Mouse (Mus musculus) heart, embryonic 16.5 days (tissue): ENCODE measurements around the gene Kifc5b. TPM values are rescaled to one million over a fixed set of nuclear protein-coding genes. Genes with fewer than 3 reads are reported as not detected.
A peak's percentile ranks its signal among the peaks of the same experiment; 100 is the strongest.

Experiments
- ATAC-seq: fragments of 200-750 bp; cut with Nextera tagmentation; replicated peaks from 2 replicates; pipeline ENCODE4 v1.8.0; 2017; ENCODE audit warnings: moderate number of reproducible peaks; ENCODE audit not compliant: insufficient read depth, low FRiP score; ENCODE audit errors: extremely low read depth
- H3K27ac ChIP-seq: fragments of 300-500 bp; sonication (generic); 2 replicates; pipeline ENCODE4 v1.5.1; 2014; ENCODE audit warnings: mild to moderate bottlenecking, low read length, control low read depth, moderate library complexity
- H3K27me3 ChIP-seq: fragments of 300-500 bp; sonication (generic); 2 replicates; pipeline ENCODE4 v1.6.1; 2014; ENCODE audit warnings: low read length, mixed read lengths; ENCODE audit not compliant: control insufficient read depth, insufficient read depth
- H3K36me3 ChIP-seq: fragments of 300-500 bp; sonication (generic); 2 replicates; pipeline ENCODE4 v1.6.1; 2014; ENCODE audit not compliant: control insufficient read depth, insufficient read depth
- H3K4me1 ChIP-seq: fragments of 300-500 bp; sonication (generic); 2 replicates; pipeline ENCODE4 v1.6.1; 2014; ENCODE audit warnings: low read length, mixed read lengths; ENCODE audit not compliant: control insufficient read depth, insufficient read depth
- H3K4me2 ChIP-seq: fragments of 300-500 bp; sonication (generic); 2 replicates; pipeline ENCODE4 v1.6.1; 2014; ENCODE audit warnings: low read depth, mild to moderate bottlenecking, control low read depth, low read length
- H3K4me3 ChIP-seq: fragments of 300-500 bp; sonication (generic); 2 replicates; pipeline ENCODE4 v1.5.1; 2014; ENCODE audit warnings: mild to moderate bottlenecking, control low read depth, low read length
- H3K9ac ChIP-seq: fragments of 300-500 bp; sonication (generic); 2 replicates; pipeline ENCODE4 v1.6.1; 2014; ENCODE audit warnings: low read length, control low read depth
- H3K9me3 ChIP-seq: fragments of 300-500 bp; sonication (generic); replicated peaks from 2 replicates; pipeline ENCODE4 v1.6.1; 2016; ENCODE audit warnings: low read length; ENCODE audit not compliant: control insufficient read depth
- WGBS: fragments of 180-500 bp; shearing (Covaris S2); extraction: QIAGEN DNeasy Blood & Tissue Kit; methylation state at CpG from one replicate; pipeline ENCODE4 v1.1.7; 2014; 5-methylcytosine and 5-hydroxymethylcytosine counted together
- polyA plus RNA-seq: library from polyadenylated mRNA; unstranded; fragments of >200 nt; fragmentation: Nextera tagmentation; extraction: Ambion mirVana; gene quantifications from 2 replicates; pipeline ENCODE4 v1.2.1, GENCODE M21; 2015

Gene Kifc5b
- polyA plus RNA-seq, 1 experiment from 2014 or later, result 6.9 TPM

DNA sequence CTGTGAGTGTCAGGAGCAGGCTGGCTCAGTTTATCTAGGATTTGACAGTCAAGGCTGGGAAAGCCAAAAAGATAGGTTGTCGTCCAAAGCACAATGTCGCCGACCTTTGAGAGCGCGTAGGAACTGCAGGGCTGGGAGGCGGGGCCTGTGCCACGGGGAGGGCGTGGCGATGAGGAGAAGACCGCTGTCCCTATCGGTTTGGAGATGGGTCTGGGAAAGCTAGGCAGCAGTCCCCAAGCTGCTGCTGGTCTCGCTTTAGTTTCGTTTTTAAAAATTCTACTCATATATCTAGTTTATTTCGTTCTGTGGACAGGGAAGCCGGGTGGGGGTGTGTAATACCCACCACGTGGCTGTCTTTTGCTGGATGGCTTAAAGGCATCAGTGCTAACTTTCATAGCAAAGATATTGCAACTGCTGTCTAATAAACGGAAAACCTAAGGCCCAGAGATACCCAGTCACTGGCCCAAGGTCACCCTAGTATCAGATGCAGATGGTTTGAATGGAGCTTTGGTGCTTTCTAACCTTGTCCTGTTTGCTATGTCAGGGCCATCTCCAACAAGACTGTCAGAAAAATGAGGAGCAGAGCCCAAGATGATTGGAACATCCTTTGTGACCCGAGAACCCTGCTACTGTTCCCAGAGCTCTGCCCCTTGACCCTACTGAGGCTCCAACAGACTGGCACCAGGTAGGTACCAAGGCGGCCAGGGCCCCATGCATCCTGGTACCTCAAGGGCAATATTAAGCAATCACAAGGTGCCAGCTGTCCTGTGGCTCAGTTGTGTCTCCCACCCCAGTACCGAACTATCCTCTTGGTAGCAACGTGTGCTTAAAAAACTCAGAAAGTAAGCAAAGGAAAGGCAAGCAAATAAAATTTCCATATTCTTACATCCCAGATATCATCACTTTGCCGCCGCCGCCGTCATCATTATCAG lies 31.6 kb upstream of the Kifc5b start:
- H3K36me3 ChIP-seq, result peaks cover 4% of the 10 kb centered on the region; the same call in 1 of the 2 replicates
- H3K4me1 ChIP-seq, result peaks cover 40% of the 10 kb centered on the region
- no peaks in the 10 kb centered on the region for H3K27me3 ChIP-seq
- ATAC-seq, result peak; percentile 83
- H3K9me3 ChIP-seq, result peaks cover 9% of the 10 kb centered on the region
- 13% methylated on average over 25 of the region's 25 CpGs for WGBS
- H3K4me3 ChIP-seq, result peak overlapping the region; percentile 57
- H3K9ac ChIP-seq, result peak overlapping the region; percentile 62
- H3K27ac ChIP-seq, result peak overlapping the region; percentile 94
- peak overlapping the region; percentile 81 for H3K4me2 ChIP-seq

DNA sequence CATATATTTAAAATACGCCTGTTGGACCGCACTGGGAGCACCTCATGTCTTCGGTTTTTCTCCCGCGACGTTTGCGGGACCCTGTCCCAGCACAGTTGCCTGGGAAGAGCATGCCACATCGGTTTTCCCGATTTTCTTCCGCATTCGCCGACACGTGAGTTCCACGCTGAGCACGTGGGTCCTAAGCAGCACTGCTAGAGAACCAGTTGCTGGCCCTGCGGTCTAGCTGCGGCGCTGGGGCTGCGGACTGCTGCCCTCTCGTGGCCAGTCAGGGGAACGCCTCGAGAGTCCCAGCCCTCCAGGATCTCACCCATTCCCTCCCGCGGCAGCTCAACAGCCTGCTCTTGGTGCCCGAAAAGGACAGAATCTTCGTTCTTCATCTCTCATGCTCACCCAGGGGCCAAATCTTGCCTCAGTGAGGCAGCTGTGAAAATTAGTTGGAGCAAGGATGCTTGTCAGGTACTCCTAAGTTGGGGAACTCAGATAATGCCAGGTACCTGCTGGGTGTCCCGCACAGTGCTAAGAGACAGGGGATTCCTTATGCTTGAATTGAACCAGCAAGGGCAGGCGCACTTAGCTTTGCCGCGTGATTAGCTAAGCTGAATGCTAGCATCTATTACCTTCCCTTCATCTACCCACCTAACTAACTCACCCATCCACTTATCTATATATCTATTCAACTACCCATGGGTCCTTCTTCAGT lies 30.7 kb upstream of the Kifc5b start:
- Histone ChIP-seq H3K4me2 (peak overlapping the region; percentile 81), H3K4me3 (peak overlapping the region; percentile 57), H3K9me3 (peaks cover under 1% of the 10 kb centered on the region; the same call in 1 of the 2 replicates), H3K4me1 (peaks cover 40% of the 10 kb centered on the region), H3K27ac (peak overlapping the region; percentile 94), H3K9ac (peak overlapping the region; percentile 67), H3K36me3 (no peaks in the 10 kb centered on the region), H3K27me3 (no peaks in the 10 kb centered on the region)
- 9% methylated on average over 30 of the region's 30 CpGs for WGBS
- peak; percentile 78 for ATAC-seq

DNA sequence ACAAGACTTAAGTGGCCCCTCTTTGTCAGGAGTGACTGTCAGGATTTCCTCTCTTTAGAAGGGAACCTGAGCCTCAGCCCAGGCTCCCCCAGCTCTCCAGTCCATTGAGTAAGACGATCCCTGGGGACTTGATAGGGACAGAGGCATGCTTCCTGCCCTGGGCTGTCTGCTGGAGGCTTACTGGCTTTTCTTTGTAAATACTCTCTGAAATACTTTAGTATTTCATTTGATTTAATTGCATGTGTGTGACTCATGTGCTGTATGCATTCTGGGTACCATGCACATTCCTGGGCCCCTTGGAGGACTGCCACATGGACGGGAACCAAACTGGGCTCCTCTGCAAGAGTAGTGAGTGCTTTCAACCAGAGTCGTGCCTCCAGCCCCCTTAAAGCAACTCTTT lies 29.0 kb upstream of the Kifc5b start:
- 14% methylated on average over 3 of the region's 3 CpGs for WGBS
- ATAC-seq, result no peak
- Histone ChIP-seq H3K4me3 (no peak overlapping the region), H3K4me1 (peaks cover 51% of the 10 kb centered on the region), H3K9ac (peak overlapping the region; percentile 48; the same call in 1 of the 2 replicates), H3K4me2 (no peak overlapping the region), H3K27me3 (no peaks in the 10 kb centered on the region), H3K27ac (peak overlapping the region; percentile 81), H3K9me3 (no peaks in the 10 kb centered on the region), H3K36me3 (no peaks in the 10 kb centered on the region)

DNA sequence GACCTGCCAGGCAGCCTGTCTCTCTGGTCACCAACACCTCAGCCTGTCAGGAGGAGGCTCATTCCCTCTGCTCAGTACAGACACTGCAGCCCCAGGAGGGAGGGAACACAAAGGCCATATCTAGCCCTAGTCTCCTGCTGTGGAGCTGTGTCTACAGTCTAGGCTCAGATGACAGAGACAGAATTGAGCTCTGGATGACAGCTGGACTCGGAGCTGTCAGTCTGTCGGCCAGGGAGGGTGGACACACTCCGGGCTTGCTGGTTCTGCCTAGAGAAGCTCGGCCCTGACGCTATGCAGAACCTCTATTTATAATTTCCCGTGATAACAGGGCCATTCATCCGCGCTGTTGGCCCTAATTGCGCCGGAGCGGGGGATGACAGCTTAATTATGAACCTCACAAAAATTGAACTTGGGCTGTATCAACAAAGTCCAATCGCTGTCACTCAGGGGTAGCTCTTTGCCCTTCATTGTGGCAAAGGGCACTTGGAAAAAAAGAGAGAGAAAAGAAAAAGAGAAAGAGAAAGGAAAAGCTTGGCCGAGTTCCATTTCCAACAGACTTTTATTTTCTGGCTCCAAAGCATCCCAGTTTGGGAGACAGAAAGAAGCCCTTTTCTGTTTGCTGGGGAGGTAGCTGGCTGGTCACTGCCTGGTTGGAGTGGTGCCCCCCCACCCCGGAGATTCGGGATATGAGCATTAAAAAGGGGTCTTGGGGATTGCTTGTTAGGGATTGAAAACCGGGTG lies 24.1 kb upstream of the Kifc5b start:
- Histone ChIP-seq H3K36me3 (no peaks in the 10 kb centered on the region), H3K4me2 (peak overlapping the region; percentile 58), H3K9ac (peak overlapping the region; percentile 21), H3K27ac (peak overlapping the region; percentile 97), H3K4me3 (peak overlapping the region; percentile 37), H3K27me3 (no peaks in the 10 kb centered on the region), H3K9me3 (no peaks in the 10 kb centered on the region; the same call in 1 of the 2 replicates), H3K4me1 (peaks cover 36% of the 10 kb centered on the region)
- WGBS, result 23% methylated on average over 16 of the region's 16 CpGs
- peak; percentile 89 for ATAC-seq

DNA sequence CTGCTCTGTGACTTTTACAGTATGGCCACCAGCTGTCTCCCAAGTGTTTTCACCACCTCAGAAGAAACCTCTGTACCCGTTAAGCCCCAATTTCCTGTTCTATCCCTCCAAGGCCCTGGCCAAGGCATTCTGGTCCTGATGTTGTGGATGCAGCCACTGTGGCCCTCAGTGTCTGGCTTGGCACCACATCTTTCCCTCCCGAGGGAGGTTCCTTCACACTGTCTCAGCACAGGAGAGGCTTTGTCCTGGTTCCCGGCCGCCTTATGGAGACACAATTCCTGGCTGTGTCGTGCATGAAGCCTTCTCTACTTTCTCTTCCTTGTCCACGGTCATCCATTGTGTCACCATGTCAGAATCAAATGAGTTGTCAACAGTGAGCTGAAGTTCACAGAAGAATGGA lies 23.4 kb upstream of the Kifc5b start:
- peaks cover 29% of the 10 kb centered on the region for H3K4me1 ChIP-seq
- H3K4me2 ChIP-seq, result peak overlapping the region; percentile 58; the same call in 1 of the 2 replicates
- H3K27me3 ChIP-seq, result no peaks in the 10 kb centered on the region
- H3K9ac ChIP-seq, result peak overlapping the region; percentile 8; the same call in 1 of the 2 replicates
- no peaks in the 10 kb centered on the region for H3K36me3 ChIP-seq
- H3K27ac ChIP-seq, result peak overlapping the region; percentile 97
- H3K9me3 ChIP-seq, result no peaks in the 10 kb centered on the region; the same call in 1 of the 2 replicates
- 41% methylated on average over 6 of the region's 6 CpGs for WGBS
- H3K4me3 ChIP-seq, result no peak overlapping the region
- no peak for ATAC-seq

DNA sequence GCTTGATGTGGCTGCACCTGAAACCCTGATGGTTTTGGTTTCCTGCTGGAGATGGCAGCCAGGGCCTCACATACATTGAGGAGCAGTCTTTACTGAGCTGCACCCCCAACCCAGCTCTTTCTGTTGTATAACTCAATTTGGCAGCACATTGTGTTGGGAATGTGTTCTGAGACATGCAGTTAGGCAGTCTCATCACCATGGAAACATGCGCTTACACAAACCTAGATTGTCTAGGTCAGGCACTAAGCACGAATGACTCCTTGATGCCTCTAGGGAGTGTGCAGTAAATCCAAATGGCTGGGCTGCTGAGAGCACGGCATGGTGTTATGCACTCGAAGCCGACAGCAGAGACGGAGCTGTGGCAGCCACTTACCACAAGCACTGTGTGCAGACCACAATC lies 22.5 kb upstream of the Kifc5b start:
- WGBS, result 67% methylated on average over 6 of the region's 6 CpGs
- H3K4me1 ChIP-seq, result peaks cover 27% of the 10 kb centered on the region

DNA sequence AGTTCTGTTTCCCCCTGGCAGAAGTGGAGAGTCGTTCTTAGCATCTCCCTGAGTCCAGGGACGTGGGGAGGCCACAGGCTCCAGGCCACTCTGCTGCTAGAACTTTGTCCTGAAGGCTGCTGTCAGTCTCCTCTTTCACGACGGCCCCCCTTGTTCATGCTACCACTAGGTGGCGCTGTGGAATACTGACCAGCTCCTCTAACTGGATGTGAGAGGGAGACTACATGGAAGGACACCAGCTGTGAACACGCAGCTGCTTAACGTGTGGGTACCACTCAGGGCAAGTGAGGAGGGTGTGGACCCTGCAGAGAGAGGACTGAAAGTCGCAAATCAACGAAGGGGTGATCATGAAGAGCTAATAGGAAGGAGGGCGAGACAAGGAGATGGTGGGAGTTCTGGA lies 21.3 kb upstream of the Kifc5b start:
- H3K9ac ChIP-seq, result no peak overlapping the region
- H3K36me3 ChIP-seq, result no peaks in the 10 kb centered on the region
- H3K4me1 ChIP-seq, result peaks cover 27% of the 10 kb centered on the region
- H3K4me2 ChIP-seq, result no peak overlapping the region
- no peaks in the 10 kb centered on the region for H3K27me3 ChIP-seq
- WGBS, result 17% methylated on average over 10 of the region's 10 CpGs
- H3K27ac ChIP-seq, result no peak overlapping the region
- no peak overlapping the region for H3K4me3 ChIP-seq
- no peaks in the 10 kb centered on the region; the same call in 1 of the 2 replicates for H3K9me3 ChIP-seq
- no peak for ATAC-seq

More for the DNA sequence above, 22.5 kb upstream of the Kifc5b start:
- peak overlapping the region; percentile 97 for H3K27ac ChIP-seq
- H3K9me3 ChIP-seq, result no peaks in the 10 kb centered on the region; the same call in 1 of the 2 replicates
- H3K36me3 ChIP-seq, result no peaks in the 10 kb centered on the region
- ATAC-seq, result no peak
- H3K4me3 ChIP-seq, result no peak overlapping the region
- H3K4me2 ChIP-seq, result no peak overlapping the region
- H3K27me3 ChIP-seq, result no peaks in the 10 kb centered on the region
- H3K9ac ChIP-seq, result no peak overlapping the region

DNA sequence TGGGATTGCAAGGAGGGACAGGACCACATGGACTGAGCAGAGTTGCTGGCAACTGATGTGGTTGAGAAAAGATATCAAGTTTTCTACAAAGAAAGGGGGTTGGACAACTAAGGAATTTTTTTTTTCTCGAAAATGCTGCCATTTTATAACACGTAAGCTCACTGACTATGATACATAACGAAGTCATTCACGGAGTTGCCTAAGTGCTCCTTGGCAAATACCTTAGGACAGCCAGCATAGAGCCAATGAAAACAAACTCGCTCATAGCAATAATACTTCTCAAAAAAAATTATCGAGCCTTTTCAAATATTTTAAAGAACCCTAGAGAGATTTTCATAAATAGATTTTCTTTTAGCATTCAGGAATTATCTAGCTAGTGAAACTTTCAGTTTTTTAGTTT lies 16.0 kb upstream of the Kifc5b start:
- Histone ChIP-seq H3K9ac (no peak overlapping the region), H3K27ac (no peak overlapping the region), H3K4me3 (no peak overlapping the region), H3K27me3 (no peaks in the 10 kb centered on the region), H3K36me3 (no peaks in the 10 kb centered on the region), H3K9me3 (peaks cover 2% of the 10 kb centered on the region; the same call in 1 of the 2 replicates), H3K4me2 (no peak overlapping the region), H3K4me1 (no peaks in the 10 kb centered on the region; the same call in 1 of the 2 replicates)
- no peak for ATAC-seq
- 73% methylated on average over 6 of the region's 6 CpGs for WGBS
